Mouse (Mus musculus): Measurements from ENCODE around the gene Olfr1490. TPM values are rescaled to one million over a fixed set of nuclear protein-coding genes. Genes with fewer than 3 reads are reported as not detected.
"Not testable (repeated sequence)": the region's sequence is repeated elsewhere in the genome, so short reads cannot be mapped to it uniquely, and the experiment has no call there.

The Olfr1490 gene
- polyA plus RNA-seq (2014; fragmentation: Nextera tagmentation; extraction: Ambion mirVana) = not detected in 2 replicates

DNA sequence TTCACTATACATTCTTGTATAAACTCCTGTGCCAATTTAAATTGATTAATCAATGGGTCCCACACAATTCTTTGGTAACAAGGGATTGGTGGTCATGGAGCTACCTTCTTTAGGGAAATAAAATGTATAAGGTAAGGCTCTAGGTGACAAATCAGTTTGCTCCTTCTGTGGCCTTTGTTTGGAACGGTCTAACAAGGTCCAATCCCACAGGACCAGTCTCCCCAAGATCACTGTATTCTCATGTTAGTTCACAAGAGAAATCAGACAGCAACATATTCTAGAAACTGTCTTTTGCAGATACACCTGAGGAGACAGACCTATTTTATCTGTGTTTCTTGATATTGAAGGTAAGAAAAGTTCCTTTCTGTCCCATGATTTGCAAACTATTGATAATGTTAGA, at the start of gene Olfr1490:
Gene Olfr1490 (plus strand): TSS at position 301 of the 400 bp plus-strand sequence.
- H3K27ac ChIP-seq (ENCODE audit: low read length) = no peak within 1 kb of the TSS
- ATAC-seq (ENCODE audit: insufficient number of reproducible peaks, insufficient read depth, low FRiP score, low read depth) = no peak
- H3K36me3 ChIP-seq (ENCODE audit: control insufficient read depth, insufficient read depth, low read length) = no peaks in the 10 kb centered on the region
- WGBS = 68% methylated on average over 1 of the region's 1 CpGs
- H3K4me2 ChIP-seq (replicated peaks; ENCODE audit: low read depth, low read length) = no peak within 1 kb of the TSS
- H3K4me1 ChIP-seq (ENCODE audit: control insufficient read depth, insufficient read depth, low read length) = no peaks in the 10 kb centered on the region
- no peak within 1 kb of the TSS for H3K9ac ChIP-seq (replicated peaks; ENCODE audit: low read depth, low read length)
- no peaks in the 10 kb centered on the region for H3K9me3 ChIP-seq (ENCODE audit: control insufficient read depth, low read depth, low read length)
- no peak within 1 kb of the TSS for H3K4me3 ChIP-seq (ENCODE audit: low read depth, low read length)
- no peaks in the 10 kb centered on the region for H3K27me3 ChIP-seq (ENCODE audit: control insufficient read depth, insufficient read depth, low read length)

DNA sequence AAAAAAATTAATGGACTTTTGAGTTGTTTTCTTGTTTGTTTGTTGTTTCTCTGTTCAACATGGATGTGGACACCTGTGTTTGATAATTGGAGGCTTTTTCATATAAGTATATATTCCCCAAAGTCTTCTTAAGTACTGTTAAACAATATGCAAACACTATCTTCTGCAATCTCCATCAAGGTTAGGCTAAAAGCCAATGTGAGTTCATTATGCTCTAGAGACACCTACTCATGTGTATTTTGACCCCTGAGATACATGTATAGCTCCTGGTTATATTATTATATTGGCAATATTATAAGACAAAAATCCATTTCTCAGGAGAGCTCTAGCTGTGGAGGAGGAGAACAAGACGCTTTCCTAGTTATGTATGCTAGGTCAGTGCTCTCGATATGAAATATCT, 33.8 kb upstream of the Olfr1490 start, which contains the start of gene Olfr1487:
Gene Olfr1487 (plus strand): TSS at position 301 of the 400 bp plus-strand sequence.
- not testable (repeated sequence) for H3K4me1 ChIP-seq (ENCODE audit: control insufficient read depth, insufficient read depth, low read length); H3K4me3 ChIP-seq (ENCODE audit: low read depth, low read length); H3K9me3 ChIP-seq (ENCODE audit: control insufficient read depth, low read depth, low read length); H3K27me3 ChIP-seq (ENCODE audit: control insufficient read depth, insufficient read depth, low read length); H3K9ac ChIP-seq (replicated peaks; ENCODE audit: low read depth, low read length); H3K4me2 ChIP-seq (replicated peaks; ENCODE audit: low read depth, low read length); ATAC-seq (ENCODE audit: insufficient number of reproducible peaks, insufficient read depth, low FRiP score, low read depth); H3K27ac ChIP-seq (ENCODE audit: low read length); H3K36me3 ChIP-seq (ENCODE audit: control insufficient read depth, insufficient read depth, low read length)
- 83% methylated on average over 2 of the region's 2 CpGs for WGBS

DNA sequence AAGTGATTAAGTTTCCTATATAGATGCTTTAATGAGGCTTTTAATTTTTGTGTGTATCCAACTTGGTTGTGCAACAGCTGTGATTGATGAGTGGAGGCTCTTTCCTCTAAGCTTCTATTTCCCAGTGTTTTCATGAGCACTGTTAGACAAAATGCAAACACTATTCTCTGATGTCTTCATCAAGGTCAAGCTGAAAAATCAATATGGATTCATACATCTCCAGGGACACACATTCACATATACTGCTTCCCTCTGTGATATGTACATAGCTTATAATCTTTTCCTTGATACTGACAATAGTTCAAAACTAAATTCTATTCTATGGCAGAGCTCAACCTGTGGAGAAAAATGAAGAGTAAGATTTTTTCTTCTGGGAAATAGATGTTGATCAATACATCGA, 19.6 kb upstream of the Olfr1490 start, which contains the start of gene Olfr1489:
Gene Olfr1489 (plus strand): TSS at position 301 of the 400 bp plus-strand sequence.
- whole genome bisulfite sequencing = 82% methylated on average over 1 of the region's 1 CpGs
- Histone ChIP-seq H3K36me3 (ENCODE audit: control insufficient read depth, insufficient read depth, low read length) (no peaks in the 10 kb centered on the region), H3K9ac (replicated peaks; ENCODE audit: low read depth, low read length) (no peak within 1 kb of the TSS), H3K27me3 (ENCODE audit: control insufficient read depth, insufficient read depth, low read length) (no peaks in the 10 kb centered on the region), H3K9me3 (ENCODE audit: control insufficient read depth, low read depth, low read length) (no peaks in the 10 kb centered on the region; the same call in 1 of the 2 replicates), H3K27ac (ENCODE audit: low read length) (no peak within 1 kb of the TSS), H3K4me3 (ENCODE audit: low read depth, low read length) (no peak within 1 kb of the TSS), H3K4me2 (replicated peaks; ENCODE audit: low read depth, low read length) (no peak within 1 kb of the TSS), H3K4me1 (ENCODE audit: control insufficient read depth, insufficient read depth, low read length) (no peaks in the 10 kb centered on the region)
- ATAC-seq (ENCODE audit: insufficient number of reproducible peaks, insufficient read depth, low FRiP score, low read depth) = no peak

DNA sequence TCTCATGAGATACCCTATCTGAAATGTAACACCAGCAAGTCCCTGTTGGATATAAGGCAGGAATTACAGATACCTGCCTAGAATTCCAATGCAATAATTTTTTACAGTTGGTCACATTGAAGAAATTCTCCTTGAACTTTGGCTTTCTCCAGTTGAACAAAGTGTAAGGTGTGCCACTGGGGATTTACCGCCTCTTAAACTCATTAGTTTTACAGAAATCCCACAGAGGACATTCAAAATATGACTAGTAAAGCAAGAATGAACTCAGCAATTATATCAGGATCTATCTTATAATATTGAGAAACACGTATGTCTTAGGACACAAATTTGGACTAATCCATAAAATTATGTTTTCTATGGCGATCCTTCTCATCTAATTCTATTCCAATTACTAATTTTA, 46.1 kb downstream of the Olfr1490 start, which contains the start of gene Olfr1491:
Gene Olfr1491 (plus strand): TSS at position 301 of the 400 bp plus-strand sequence.
- no peak within 1 kb of the TSS for H3K9ac ChIP-seq (replicated peaks; ENCODE audit: low read depth, low read length)
- no peaks in the 10 kb centered on the region for H3K4me1 ChIP-seq (ENCODE audit: control insufficient read depth, insufficient read depth, low read length)
- H3K27ac ChIP-seq (ENCODE audit: low read length) = no peak within 1 kb of the TSS
- no peak within 1 kb of the TSS for H3K4me2 ChIP-seq (replicated peaks; ENCODE audit: low read depth, low read length)
- H3K4me3 ChIP-seq (ENCODE audit: low read depth, low read length) = no peak within 1 kb of the TSS
- no peaks in the 10 kb centered on the region for H3K36me3 ChIP-seq (ENCODE audit: control insufficient read depth, insufficient read depth, low read length)
- no peaks in the 10 kb centered on the region for H3K27me3 ChIP-seq (ENCODE audit: control insufficient read depth, insufficient read depth, low read length)
- ATAC-seq (ENCODE audit: insufficient number of reproducible peaks, insufficient read depth, low FRiP score, low read depth) = no peak
- 71% methylated on average over 3 of the region's 3 CpGs for WGBS
- H3K9me3 ChIP-seq (ENCODE audit: control insufficient read depth, low read depth, low read length) = no peaks in the 10 kb centered on the region

Small RNA genes within 50 kb of the gene (microRNA-seq; reads per million reads assigned to microRNA genes)
- not detected for gene Gm23931

Other genes starting within 250 kb of the Olfr1490 start
- not detected in 2 replicates for gene Olfr1469, start 243.2 kb upstream of the Olfr1490 start, polyA plus RNA-seq (2014; fragmentation: Nextera tagmentation; extraction: Ambion mirVana)
- not detected in 2 replicates for gene Olfr1471, start 207.7 kb upstream of the Olfr1490 start, polyA plus RNA-seq (2014; fragmentation: Nextera tagmentation; extraction: Ambion mirVana)
- gene Olfr1472, start 195.0 kb upstream of the Olfr1490 start, polyA plus RNA-seq (2014; fragmentation: Nextera tagmentation; extraction: Ambion mirVana) = not detected in 2 replicates
- not detected in 2 replicates for gene Olfr1474, start 181.5 kb upstream of the Olfr1490 start, polyA plus RNA-seq (2014; fragmentation: Nextera tagmentation; extraction: Ambion mirVana)
- gene Olfr1475, start 170.9 kb upstream of the Olfr1490 start, polyA plus RNA-seq (2014; fragmentation: Nextera tagmentation; extraction: Ambion mirVana) = not detected in 2 replicates
- gene Olfr1477, start 150.5 kb upstream of the Olfr1490 start, polyA plus RNA-seq (2014; fragmentation: Nextera tagmentation; extraction: Ambion mirVana) = not detected in 2 replicates
- gene Olfr1480, start 123.2 kb upstream of the Olfr1490 start, polyA plus RNA-seq (2014; fragmentation: Nextera tagmentation; extraction: Ambion mirVana) = not detected in 2 replicates
- gene Olfr1484, start 67.6 kb upstream of the Olfr1490 start, polyA plus RNA-seq (2014; fragmentation: Nextera tagmentation; extraction: Ambion mirVana) = not detected in 2 replicates
- gene Olfr1487, start 33.7 kb upstream of the Olfr1490 start, polyA plus RNA-seq (2014; fragmentation: Nextera tagmentation; extraction: Ambion mirVana) = not detected in 2 replicates
- not detected in 2 replicates for gene Olfr1489, start 19.5 kb upstream of the Olfr1490 start, polyA plus RNA-seq (2014; fragmentation: Nextera tagmentation; extraction: Ambion mirVana)
- gene Olfr1491, start 46.2 kb downstream of the Olfr1490 start, polyA plus RNA-seq (2014; fragmentation: Nextera tagmentation; extraction: Ambion mirVana) = not detected in 2 replicates
- gene Olfr1493-ps1, start 72.2 kb downstream of the Olfr1490 start, polyA plus RNA-seq (2014; fragmentation: Nextera tagmentation; extraction: Ambion mirVana) = not detected in 2 replicates
- not detected in 2 replicates for gene Olfr1494, start 88.6 kb downstream of the Olfr1490 start, polyA plus RNA-seq (2014; fragmentation: Nextera tagmentation; extraction: Ambion mirVana)
- gene Olfr1495, start 113.5 kb downstream of the Olfr1490 start, polyA plus RNA-seq (2014; fragmentation: Nextera tagmentation; extraction: Ambion mirVana) = not detected in 2 replicates
- not detected in 2 replicates for gene Olfr1496, start 126.8 kb downstream of the Olfr1490 start, polyA plus RNA-seq (2014; fragmentation: Nextera tagmentation; extraction: Ambion mirVana)
- gene Olfr1497, start 147.1 kb downstream of the Olfr1490 start, polyA plus RNA-seq (2014; fragmentation: Nextera tagmentation; extraction: Ambion mirVana) = not detected in 2 replicates
- gene Olfr1499, start 168.4 kb downstream of the Olfr1490 start, polyA plus RNA-seq (2014; fragmentation: Nextera tagmentation; extraction: Ambion mirVana) = not detected in 2 replicates
- gene Olfr1500, start 179.4 kb downstream of the Olfr1490 start, polyA plus RNA-seq (2014; fragmentation: Nextera tagmentation; extraction: Ambion mirVana) = not detected in 2 replicates
- not detected in 2 replicates for gene Olfr1501, start 199.6 kb downstream of the Olfr1490 start, polyA plus RNA-seq (2014; fragmentation: Nextera tagmentation; extraction: Ambion mirVana)
- not detected in 2 replicates for gene Olfr1502, start 210.7 kb downstream of the Olfr1490 start, polyA plus RNA-seq (2014; fragmentation: Nextera tagmentation; extraction: Ambion mirVana)
- not detected in 2 replicates for gene Olfr1504, start 246.8 kb downstream of the Olfr1490 start, polyA plus RNA-seq (2014; fragmentation: Nextera tagmentation; extraction: Ambion mirVana)